Mouse (Mus musculus) heart, postnatal 14 days (tissue): ENCODE data around the gene Rab8a. TPM values are rescaled to one million over a fixed set of nuclear protein-coding genes. Genes with fewer than 3 reads are reported as not detected.

Experiments
- DNase-seq, 2 experiments: peaks; one replicate each; pipeline ENCODE4 v3.0.0; 2021 to 2022
- intact Hi-C: fragments of 180-260 bp; cut with DNase I; formaldehyde crosslinking; loops from one replicate; pipeline ENCODE4 v1.15.1; 2025
- total RNA-seq, 2 experiments: library from RNA; stranded (reverse); gene quantifications; 2 replicates each; pipeline ENCODE4 v1.2.3; 2021

Gene Rab8a
- total RNA-seq, 2 experiments from 2014 or later: 28.2 to 28.6 TPM

DNA sequence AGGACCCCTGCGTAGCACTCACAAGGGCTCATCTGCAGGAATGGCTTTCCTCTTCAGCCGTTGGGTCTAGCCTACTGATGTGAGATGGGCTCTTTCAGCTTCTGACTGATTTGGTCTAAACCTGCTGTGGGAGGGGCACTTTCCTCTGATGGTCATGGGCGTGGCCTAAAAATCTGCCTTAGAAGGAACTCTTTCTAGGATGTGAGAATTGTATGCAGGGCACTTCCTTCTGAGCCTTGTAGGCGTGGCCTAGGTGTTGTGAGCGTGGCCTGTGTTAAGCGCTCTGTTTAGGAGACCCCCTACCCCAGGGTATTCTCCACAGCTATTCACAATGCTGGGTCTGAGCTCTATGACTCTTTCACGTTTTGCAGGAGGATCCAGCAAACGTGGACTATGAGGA is 37.0 kb downstream of the Rab8a start:
- no peak for DNase-seq
- intact Hi-C loops: no loop called here

DNA sequence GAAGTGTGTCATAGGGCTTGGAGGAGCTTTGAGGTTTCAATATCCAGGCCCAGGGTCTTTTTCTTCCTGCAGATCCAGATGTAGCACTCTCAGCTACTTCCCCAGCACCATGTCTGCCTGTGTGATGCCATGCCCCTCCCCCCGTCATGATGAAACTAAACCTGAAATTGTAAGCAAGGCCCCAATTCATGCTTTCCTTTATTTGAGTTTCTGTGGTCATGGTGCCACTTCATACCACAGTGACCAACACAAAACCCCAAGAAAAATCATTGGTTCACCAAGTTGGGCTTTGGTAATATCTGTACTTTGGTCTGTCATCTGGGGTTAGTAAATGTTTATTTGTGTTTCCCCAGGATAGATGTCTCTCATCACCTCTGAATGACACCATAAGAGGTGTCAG is 47.6 kb downstream of the Rab8a start:
- intact Hi-C loops: no loop called here
- DNase-seq: no peak

DNA sequence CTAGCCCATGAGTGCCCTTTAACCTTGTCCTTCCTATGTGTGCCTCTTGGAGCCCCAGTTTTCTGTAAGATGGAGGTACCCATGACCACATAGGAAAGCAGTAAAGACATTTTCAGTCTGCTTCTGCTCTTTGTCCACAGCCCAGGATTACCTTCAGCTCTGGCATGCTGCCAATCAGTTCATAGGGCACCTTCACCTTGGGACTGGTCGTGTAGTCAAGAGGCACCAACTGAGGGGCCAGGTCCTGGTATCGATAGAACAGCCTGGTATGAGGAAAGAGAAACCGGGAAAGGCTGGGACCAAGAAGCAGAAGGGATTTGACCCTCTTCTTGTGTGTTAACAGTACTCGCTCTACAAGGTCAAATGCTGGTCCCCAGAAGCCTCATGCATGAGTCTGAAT is 49.2 kb downstream of the Rab8a start:
- no peak for DNase-seq

DNA sequence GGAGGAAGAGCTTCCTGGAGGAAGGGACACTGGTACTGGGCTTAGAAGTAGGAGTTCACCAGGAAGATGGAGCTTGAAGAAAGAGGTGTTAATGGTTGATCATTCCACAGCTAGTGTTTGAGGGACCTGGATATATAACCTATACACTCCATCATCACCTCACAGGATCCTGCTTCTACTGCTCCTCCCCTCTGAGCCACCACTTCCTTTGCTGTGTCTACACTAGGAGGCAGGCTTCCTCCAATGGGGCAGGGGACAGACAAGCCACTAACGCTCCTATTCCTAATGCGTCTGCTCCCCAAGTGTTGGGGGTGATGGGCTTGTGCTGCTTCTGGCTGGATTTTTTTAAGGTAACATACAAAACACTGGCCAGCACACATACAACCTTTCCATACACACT is 49.7 kb downstream of the Rab8a start:
- intact Hi-C loops: no loop called here
- DNase-seq: no peak

More for the DNA sequence above, 49.2 kb downstream of the Rab8a start:
- intact Hi-C loops: no loop called here

DNA sequence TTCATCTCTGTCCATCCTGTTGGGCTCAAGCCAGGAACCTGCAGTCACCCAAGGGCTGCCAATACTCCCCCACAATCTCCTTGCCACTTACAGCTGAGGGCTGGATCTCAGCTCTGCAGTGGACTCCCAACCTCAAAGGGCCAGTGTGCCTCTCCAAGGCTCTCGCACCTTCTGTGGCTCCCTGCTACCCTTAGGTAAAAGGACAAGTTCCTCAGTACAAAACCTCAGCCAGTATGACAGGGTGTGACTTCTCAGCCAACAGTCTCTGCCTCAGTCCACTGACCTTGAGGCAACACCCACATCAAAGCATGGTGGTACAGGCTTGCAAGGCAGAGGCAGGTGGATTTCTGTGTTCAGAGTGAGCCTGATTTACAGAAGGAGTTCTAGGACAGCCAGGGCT is 50.8 kb downstream of the Rab8a start:
- DNase-seq: no peak
- intact Hi-C loops: no loop called here

DNA sequence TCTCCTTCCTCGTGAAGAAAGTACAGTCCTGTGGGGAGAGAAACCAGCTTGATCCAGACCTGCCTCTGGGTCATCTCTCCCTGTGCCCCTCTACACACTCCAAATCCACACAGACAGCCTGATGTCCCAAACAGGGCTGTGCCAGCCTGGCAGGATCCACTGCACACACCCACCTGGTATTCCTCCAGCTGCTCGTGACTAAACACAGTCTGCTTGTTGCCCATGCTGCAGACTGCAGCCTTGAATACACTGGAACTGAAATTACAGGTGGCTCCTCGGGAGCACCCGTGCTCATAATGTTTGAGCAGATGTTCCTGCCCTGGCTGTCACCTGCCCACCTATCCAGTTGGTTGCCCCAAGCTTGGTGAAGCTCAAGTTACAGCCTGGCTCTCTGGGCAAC is 51.8 kb downstream of the Rab8a start, which contains the start of gene Cib3:
Gene Cib3 (minus strand): TSS at position 87 of the 400 bp plus-strand sequence.
- DNase-seq: no peak
- intact Hi-C loops: no loop called here

DNA sequence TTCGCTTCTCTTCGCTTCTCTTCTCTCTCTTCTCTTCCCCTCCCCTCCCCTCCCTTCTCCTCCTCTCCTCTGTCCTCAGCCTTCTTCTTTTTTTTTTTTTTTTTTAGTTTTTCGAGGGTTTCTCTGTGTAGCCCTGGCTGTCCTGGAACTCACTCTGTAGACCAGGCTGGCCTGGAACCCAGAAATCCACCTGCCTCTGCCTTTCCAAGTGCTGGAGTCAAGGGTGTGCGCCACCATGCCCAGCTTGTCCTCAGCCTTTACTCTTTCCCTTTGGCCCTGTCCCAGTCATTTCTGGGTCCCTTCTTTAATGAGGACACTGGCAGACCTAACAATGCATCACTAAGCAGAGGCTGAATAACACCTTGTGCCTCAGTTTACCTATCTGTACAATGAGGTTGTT is 52.5 kb downstream of the Rab8a start, which contains the start of gene Gm11034:
Gene Gm11034 (minus strand): TSS at position 101 of the 400 bp plus-strand sequence.
- no peak for DNase-seq
- intact Hi-C loops: no loop called here

DNA sequence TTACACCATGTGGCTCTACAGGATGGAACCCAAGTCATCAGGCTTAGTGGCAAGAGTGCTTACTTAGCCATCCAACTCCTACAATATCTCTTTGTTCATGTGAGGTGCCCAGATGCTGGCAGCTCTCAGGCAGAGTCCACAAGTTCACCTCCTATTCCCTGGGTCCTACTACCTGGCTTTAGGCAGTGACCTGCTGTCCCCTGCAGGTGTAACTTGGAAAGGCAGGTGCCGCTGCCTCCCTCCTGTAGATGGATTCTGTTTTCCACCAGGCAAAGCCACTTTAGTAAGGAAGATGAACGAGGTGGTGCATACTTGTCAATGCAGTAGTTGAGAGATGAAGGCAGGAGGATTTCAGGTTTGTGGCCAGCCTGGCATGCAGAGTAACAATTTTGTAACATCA is 54.1 kb downstream of the Rab8a start:
- intact Hi-C loops: no loop called here
- DNase-seq: peak in 1 of 2 experiments; percentile 12

DNA sequence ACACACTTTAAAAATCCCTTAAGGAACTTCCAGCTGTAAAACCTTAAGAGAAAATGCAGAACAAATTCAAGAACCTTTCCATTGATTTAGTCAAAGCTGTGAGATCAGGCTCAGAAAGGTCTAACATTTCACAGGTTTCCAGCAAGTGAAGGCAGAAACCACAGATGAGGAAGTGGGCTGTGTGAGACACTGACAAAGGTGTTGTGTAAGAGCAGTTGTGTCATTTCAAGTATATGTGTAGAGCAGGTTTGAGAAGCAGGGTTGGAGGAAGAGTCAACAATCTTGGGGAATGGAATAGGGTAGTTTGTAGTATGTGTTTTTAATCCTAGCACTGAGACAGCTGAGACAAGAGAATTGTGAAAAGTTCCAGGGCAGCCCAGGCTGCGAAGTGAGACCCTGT is 54.9 kb downstream of the Rab8a start:
- no peak for DNase-seq
- intact Hi-C loops: no loop called here

DNA sequence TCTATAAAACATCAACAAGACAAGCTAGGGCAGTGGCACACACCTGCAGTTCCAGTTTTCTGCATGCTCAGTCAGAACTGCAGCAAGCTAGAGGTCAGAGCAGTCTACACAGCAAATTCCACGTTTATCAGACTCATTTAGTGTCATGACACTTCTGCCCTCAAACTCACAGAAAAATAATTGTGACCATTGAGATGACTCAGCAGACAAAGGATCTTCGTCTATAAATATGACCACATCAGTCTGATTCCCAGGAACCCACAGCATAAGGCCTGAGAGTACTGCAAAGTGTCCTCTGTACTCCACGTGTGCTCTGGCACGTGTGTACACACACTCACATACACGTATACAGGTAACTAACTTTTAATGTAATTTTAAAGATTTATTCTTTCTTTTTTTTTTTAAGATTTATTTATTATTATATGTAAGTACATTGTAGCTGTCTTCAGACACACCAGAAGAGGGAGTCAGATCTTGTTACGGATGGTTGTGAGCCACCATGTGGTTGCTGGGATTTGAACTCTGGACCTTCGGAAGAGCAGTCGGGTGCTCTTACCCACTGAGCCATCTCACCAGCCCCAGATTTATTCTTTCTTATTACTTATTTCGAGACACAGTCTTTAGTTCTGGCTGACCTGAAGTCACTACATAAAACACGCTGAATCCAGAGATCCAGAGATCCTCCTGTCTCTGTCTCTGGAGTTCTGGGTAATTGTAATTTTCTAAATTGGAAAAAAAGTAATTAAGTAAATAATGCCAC is 58.0 kb downstream of the Rab8a start:
- DNase-seq: no peak
- intact Hi-C loops: no loop called here

DNA sequence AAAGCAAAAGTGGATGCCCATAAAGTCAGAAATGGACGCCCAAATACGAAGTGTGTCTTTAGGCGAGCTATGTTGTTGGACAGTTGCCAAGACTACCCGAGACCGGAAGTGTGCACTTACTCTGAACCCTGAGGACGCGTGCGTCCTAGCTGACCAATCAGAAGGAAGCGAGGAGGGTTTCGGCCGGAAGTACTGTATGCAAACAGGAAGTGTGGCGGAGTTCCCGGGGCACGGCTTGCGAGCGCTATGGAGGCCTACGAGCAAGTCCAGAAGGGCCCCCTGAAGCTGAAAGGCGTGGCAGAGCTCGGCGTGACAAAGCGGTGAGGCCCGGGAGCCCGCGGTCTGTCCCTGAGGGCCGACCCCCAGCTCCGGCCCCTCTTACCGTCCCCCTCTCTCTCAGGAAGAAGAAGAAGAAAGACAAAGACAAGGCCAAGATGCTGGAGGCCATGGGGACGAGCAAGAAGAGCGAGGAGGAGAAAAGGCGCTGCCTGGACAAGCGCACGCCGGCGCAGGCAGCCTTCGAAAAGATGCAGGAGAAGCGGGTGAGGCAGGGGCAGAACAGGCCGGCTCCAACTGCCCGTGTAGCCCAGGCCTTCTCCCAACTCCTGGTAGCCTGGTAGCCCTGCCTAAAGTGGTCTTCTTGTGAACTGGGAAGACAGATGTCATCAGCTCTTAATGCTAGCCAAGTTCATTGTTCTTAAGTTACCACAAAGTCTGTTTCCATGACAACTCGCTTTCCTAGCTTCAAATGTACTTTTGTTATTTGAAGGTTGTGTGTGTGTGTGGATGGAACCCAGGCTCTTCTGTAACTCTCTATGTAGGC is 58.8 kb downstream of the Rab8a start, which contains the start of gene Fam32a:
Gene Fam32a (plus strand): TSS at position 190 of the 823 bp plus-strand sequence.
- intact Hi-C loops: loop anchor here (5.0 kb wide), 1 partner anchor 42 kb away; no protein-coding TSS in a partner anchor
- peak; percentile 84 to 90 for DNase-seq

DNA sequence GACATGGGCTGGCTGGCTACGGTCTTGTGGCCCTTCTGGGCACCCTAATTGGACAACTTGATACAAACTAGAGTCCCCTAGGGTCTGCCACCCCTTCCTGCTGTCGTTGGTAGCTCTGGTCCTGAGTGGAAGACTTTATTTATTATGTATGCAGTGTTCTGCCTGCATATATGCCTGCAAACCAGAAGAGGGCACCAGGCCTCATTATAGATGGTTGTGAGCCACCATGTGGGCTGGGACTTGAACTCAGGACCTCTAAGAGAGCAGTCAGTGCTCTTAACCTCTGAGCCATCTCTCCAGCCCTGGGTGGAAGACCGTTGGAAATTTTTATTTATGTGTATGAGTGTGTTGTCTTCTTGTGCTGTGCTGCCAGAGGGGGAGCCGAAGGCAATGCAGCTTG is 59.8 kb downstream of the Rab8a start:
- DNase-seq: no peak
- intact Hi-C loops: loop anchor here (5.0 kb wide), 1 partner anchor 43 kb away; no protein-coding TSS in a partner anchor

DNA sequence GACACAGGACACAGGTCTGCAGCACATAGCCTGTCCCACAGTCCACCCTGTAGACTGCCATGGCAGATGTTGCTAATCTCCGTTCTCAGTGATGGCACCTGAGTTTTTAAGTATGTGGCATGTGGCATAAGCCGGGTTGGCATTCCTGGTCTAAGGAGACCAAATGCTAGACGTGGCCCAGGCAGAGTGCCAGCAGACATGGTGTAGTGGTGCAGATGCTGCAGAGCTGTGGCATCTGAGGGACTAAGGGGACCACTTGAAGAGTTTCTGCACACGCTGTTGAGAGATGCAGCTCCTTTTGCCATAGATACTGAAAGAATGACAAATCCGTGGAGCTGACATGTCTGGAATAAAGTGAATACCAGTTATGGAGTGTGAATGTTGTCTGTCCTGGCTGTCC is 61.7 kb downstream of the Rab8a start:
- intact Hi-C loops: loop anchor here (5.0 kb wide), 1 partner anchor 45 kb away; no protein-coding TSS in a partner anchor
- DNase-seq: no peak

Other genes starting within 250 kb of the Rab8a start
- gene Zfp961, start 210.2 kb upstream of the Rab8a start, total RNA-seq: 1 to 10 TPM; 8.8 to 8.9 TPM
- gene Cyp4f18, start 151.6 kb upstream of the Rab8a start, total RNA-seq: under 1 TPM; 0.38 to 0.56 TPM
- not detected for gene Olfr372, start 120.0 kb upstream of the Rab8a start, total RNA-seq
- gene Olfr373, start 78.0 kb upstream of the Rab8a start, total RNA-seq: not detected
- not detected for gene Olfr374, start 54.2 kb upstream of the Rab8a start, total RNA-seq
- gene Tpm4, start 26.2 kb upstream of the Rab8a start, total RNA-seq: 100 to 1,000 TPM; 119 to 155 TPM
- gene Hsh2d, start 28.4 kb downstream of the Rab8a start, total RNA-seq: under 1 TPM in 1 of 2 experiments, not detected in 1; 0.17 TPM
- not detected for gene Cib3, start 51.6 kb downstream of the Rab8a start, total RNA-seq
- not detected for gene Gm11034, start 52.4 kb downstream of the Rab8a start, total RNA-seq
- 10 to 100 TPM; 21.4 to 24.4 TPM for gene Fam32a, start 58.5 kb downstream of the Rab8a start, total RNA-seq
- gene Ap1m1, start 78.8 kb downstream of the Rab8a start, total RNA-seq: 10 to 100 TPM; 53.2 to 53.4 TPM
- gene Gm10282, start 144.1 kb downstream of the Rab8a start, total RNA-seq: 1 to 10 TPM; 9.7 TPM
- gene Klf2, start 157.8 kb downstream of the Rab8a start, total RNA-seq: 100 to 1,000 TPM; 113 to 115 TPM